Mouse (Mus musculus) liver, embryonic 14.5 days (tissue): ENCODE data around the gene Cdc123.

ENCODE experiments used
- CTCF ChIP-seq: IDR thresholded peaks from 2 replicates; pipeline ENCODE4 v1.5.1; 2016; ENCODE audit warnings: antibody characterized with exemption, low read depth, control low read depth
- EP300 ChIP-seq: IDR thresholded peaks from 2 replicates; pipeline ENCODE4 v1.6.1; 2016; ENCODE audit warnings: antibody characterized with exemption, low read depth

DNA sequence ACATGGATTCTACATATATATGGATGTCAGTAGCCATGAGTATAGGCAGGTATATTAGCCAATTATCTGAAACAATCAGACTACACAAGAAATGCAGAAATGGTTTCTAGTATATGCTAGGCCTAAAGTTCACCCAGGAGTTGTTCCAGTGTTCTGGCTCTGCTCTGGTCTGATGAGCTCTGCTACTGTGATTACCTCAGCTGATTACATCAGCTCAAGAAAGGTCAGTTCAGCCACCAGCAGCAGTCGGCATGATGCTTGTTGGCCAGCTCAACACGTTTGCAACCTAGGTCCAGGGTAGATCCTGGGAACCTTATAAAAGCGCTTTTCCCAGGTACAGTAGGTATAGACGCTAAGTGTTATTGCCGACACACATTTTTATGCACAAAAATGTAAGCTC, 24.8 kb upstream of the Cdc123 start:
- TF ChIP-seq EP300 (no peak), CTCF (no peak)
